Mouse (Mus musculus) forebrain, embryonic 15.5 days (tissue): ENCODE measurements around the gene Gm4858. TPM values are rescaled to one million over a fixed set of nuclear protein-coding genes. Genes with fewer than 3 reads are reported as not detected.

ENCODE experiments used
- ATAC-seq: fragments of 200-750 bp; cut with Nextera tagmentation; replicated peaks from 2 replicates; pipeline ENCODE4 v1.8.0; 2017; ENCODE audit warnings: mild to moderate bottlenecking, moderate TSS enrichment, moderate library complexity
- H3K27ac ChIP-seq: fragments of 300-500 bp; sonication (generic); replicated peaks from 2 replicates; pipeline ENCODE4 v1.5.1; 2015; ENCODE audit warnings: mild to moderate bottlenecking, inconsistent platforms
- H3K27me3 ChIP-seq: fragments of 300-500 bp; sonication (generic); 2 replicates; pipeline ENCODE4 v1.6.1; 2015; ENCODE audit warnings: inconsistent platforms
- H3K36me3 ChIP-seq: fragments of 300-500 bp; sonication (generic); 2 replicates; pipeline ENCODE4 v1.6.1; 2015; ENCODE audit warnings: mild to moderate bottlenecking, inconsistent platforms
- H3K4me1 ChIP-seq: fragments of 300-500 bp; sonication (generic); 2 replicates; pipeline ENCODE4 v1.6.1; 2015; ENCODE audit warnings: inconsistent platforms
- H3K4me2 ChIP-seq: fragments of 300-500 bp; sonication (generic); replicated peaks from 2 replicates; pipeline ENCODE4 v1.6.1; 2015; ENCODE audit warnings: mild to moderate bottlenecking, inconsistent platforms
- H3K4me3 ChIP-seq: fragments of 300-500 bp; sonication (generic); 2 replicates; pipeline ENCODE4 v1.5.1; 2015; ENCODE audit warnings: mild to moderate bottlenecking, inconsistent platforms
- H3K9ac ChIP-seq: fragments of 300-500 bp; sonication (generic); replicated peaks from 2 replicates; pipeline ENCODE4 v1.6.1; 2015; ENCODE audit warnings: mild to moderate bottlenecking, inconsistent platforms
- H3K9me3 ChIP-seq: fragments of 300-500 bp; sonication (generic); 2 replicates; pipeline ENCODE4 v1.6.1; 2016; ENCODE audit warnings: inconsistent platforms
- WGBS: fragments of 180-500 bp; shearing (Covaris S2); methylation state at CpG from one replicate; pipeline ENCODE4 v1.1.7; 2015; ENCODE audit warnings: mixed read lengths; 5-methylcytosine and 5-hydroxymethylcytosine counted together
- polyA plus RNA-seq: library from polyadenylated mRNA; unstranded; fragments of >200 nt; fragmentation: Nextera tagmentation; extraction: Ambion mirVana; gene quantifications from 2 replicates; pipeline ENCODE4 v1.2.1, GENCODE M21; 2015

The Gm4858 gene
- polyA plus RNA-seq, 1 experiment from 2014 or later = not detected

GRCm38 (mm10) chr3:93114481-93114880, 45.9 kb downstream of the Gm4858 start:
- Histone ChIP-seq H3K27me3 (no peaks in the 10 kb centered on the region), H3K9me3 (no peaks in the 10 kb centered on the region), H3K4me2 (no peak overlapping the region), H3K9ac (no peak overlapping the region), H3K27ac (no peak overlapping the region), H3K4me3 (no peak overlapping the region), H3K4me1 (no peaks in the 10 kb centered on the region), H3K36me3 (no peaks in the 10 kb centered on the region)
- no peak for ATAC-seq
- WGBS = 2% methylated on average over 2 of the region's 2 CpGs

- H3K9me3 ChIP-seq = no peaks in the 10 kb centered on the region
- H3K4me2 ChIP-seq = no peak overlapping the region
- no peak for ATAC-seq
- no peak overlapping the region for H3K9ac ChIP-seq
- H3K36me3 ChIP-seq = no peaks in the 10 kb centered on the region
- H3K27ac ChIP-seq = no peak overlapping the region
- H3K27me3 ChIP-seq = no peaks in the 10 kb centered on the region
- no peaks in the 10 kb centered on the region for H3K4me1 ChIP-seq
- no peak overlapping the region for H3K4me3 ChIP-seq
- WGBS = 46% methylated on average over 4 of the region's 4 CpGs
These were observed 50.5 kb downstream of the Gm4858 start for GRCm38 (mm10) chr3:93119101-93119500.

Other genes with a start within 250 kb of the Gm4858 start
- not detected in 2 replicates for gene Kprp, start 241.6 kb upstream of the Gm4858 start, polyA plus RNA-seq
- not detected in 2 replicates for gene Lce1l, start 217.5 kb upstream of the Gm4858 start, polyA plus RNA-seq
- not detected in 2 replicates for gene 2310050C09Rik, start 198.6 kb upstream of the Gm4858 start, polyA plus RNA-seq
- gene Lce3a, start 142.6 kb upstream of the Gm4858 start, polyA plus RNA-seq = not detected in 2 replicates
- gene Lce3b, start 135.8 kb upstream of the Gm4858 start, polyA plus RNA-seq = not detected in 2 replicates
- not detected in 2 replicates for gene Lce3c, start 124.3 kb upstream of the Gm4858 start, polyA plus RNA-seq
- not detected in 2 replicates for gene Lce3d, start 111.4 kb upstream of the Gm4858 start, polyA plus RNA-seq
- gene Lce3e, start 101.8 kb upstream of the Gm4858 start, polyA plus RNA-seq = not detected in 2 replicates
- gene Lce3f, start 76.6 kb upstream of the Gm4858 start, polyA plus RNA-seq = not detected in 2 replicates
- gene Crct1, start 53.1 kb upstream of the Gm4858 start, polyA plus RNA-seq = 0.27 TPM in 1 of 2 replicates, not detected in the other
- not detected in 2 replicates for gene Lce1m, start 49.8 kb upstream of the Gm4858 start, polyA plus RNA-seq
- not detected in 2 replicates for gene Crnn, start 76.0 kb downstream of the Gm4858 start, polyA plus RNA-seq
- gene Flg2, start 128.5 kb downstream of the Gm4858 start, polyA plus RNA-seq = not detected in 2 replicates
- gene Flg, start 204.7 kb downstream of the Gm4858 start, polyA plus RNA-seq = not detected in 2 replicates